Mouse (Mus musculus) cortical plate, adult 2 months (tissue): ENCODE data around the gene Tubb5.

Source experiments
- CTCF ChIP-seq: fragments of 200-500 bp; IDR thresholded peaks from 2 replicates; pipeline ENCODE4 v1.5.1; 2011; ENCODE audit warnings: mild to moderate bottlenecking, control low read depth, low read length; ENCODE audit not compliant: insufficient read depth; ENCODE audit errors: extremely low read depth
- POLR2A ChIP-seq: fragments of 200-500 bp; IDR thresholded peaks from 2 replicates; pipeline ENCODE4 v1.6.1; 2011; ENCODE audit warnings: mild to moderate bottlenecking, low read length, control low read depth; ENCODE audit not compliant: insufficient read depth; ENCODE audit errors: extremely low read depth

DNA sequence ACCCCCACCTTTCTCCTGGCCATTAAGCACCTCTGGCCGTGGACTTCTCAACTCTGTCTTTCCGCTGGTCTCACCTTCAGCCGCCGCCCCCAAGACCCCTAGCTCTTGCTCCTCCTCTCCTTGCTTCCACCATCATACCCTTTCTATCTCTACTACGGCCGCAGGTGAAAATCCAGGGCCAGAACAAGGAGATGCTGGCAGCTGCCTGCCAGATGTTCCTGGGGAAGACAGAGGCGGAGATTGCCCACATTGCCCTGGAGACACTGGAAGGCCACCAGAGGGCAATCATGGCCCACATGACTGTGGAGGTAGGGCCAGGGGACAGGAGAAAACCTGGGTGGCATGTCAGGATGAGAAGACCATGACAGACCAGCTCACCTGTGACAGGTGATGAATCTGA, 13.7 kb downstream of the Tubb5 start:
- no peak for TF ChIP-seq CTCF
- no peak for TF ChIP-seq POLR2A
